Mouse (Mus musculus) embryonic fibroblast, embryonic 13.5 days (primary cell): ENCODE data around the gene Card11.

Experiments
- CTCF ChIP-seq: IDR thresholded peaks from 2 replicates; pipeline ENCODE4 v1.5.1; 2011; ENCODE audit warnings: mild to moderate bottlenecking, control low read depth, low read length, moderate library complexity, borderline replicate concordance; ENCODE audit not compliant: insufficient read depth
- POLR2A ChIP-seq: IDR thresholded peaks from 2 replicates; pipeline ENCODE4 v1.6.1; 2011; ENCODE audit warnings: low read depth, mild to moderate bottlenecking, control low read depth, low read length, moderate library complexity

DNA sequence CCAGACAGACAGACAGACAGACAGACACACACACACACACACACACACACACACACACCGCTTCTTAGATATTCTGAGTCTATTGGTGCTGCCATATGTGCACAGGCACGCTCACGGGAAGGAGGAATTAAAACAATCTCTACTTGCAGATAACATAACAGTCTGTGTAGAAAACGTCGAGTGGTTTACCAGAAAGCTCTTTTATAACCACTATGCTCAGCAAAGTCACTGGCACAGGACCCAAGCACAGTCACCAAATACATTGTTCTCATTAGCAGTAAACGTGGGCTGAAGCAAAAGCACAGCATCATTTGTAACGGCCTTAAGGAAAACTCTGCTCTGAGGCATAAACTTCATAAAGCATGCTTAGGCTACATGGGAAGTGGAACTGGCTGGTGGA is 176.3 kb downstream of the Card11 start:
- TF ChIP-seq CTCF (no peak), POLR2A (no peak)
